Mouse (Mus musculus): Measurements from ENCODE around the gene Olfr56. TPM values are rescaled to one million over a fixed set of nuclear protein-coding genes. Genes with fewer than 3 reads are reported as not detected.
"Not testable (repeated sequence)": the region's sequence is repeated elsewhere in the genome, so short reads cannot be mapped to it uniquely, and the experiment has no call there.

The Olfr56 gene
- polyA plus RNA-seq, 1 experiment, result not detected

DNA sequence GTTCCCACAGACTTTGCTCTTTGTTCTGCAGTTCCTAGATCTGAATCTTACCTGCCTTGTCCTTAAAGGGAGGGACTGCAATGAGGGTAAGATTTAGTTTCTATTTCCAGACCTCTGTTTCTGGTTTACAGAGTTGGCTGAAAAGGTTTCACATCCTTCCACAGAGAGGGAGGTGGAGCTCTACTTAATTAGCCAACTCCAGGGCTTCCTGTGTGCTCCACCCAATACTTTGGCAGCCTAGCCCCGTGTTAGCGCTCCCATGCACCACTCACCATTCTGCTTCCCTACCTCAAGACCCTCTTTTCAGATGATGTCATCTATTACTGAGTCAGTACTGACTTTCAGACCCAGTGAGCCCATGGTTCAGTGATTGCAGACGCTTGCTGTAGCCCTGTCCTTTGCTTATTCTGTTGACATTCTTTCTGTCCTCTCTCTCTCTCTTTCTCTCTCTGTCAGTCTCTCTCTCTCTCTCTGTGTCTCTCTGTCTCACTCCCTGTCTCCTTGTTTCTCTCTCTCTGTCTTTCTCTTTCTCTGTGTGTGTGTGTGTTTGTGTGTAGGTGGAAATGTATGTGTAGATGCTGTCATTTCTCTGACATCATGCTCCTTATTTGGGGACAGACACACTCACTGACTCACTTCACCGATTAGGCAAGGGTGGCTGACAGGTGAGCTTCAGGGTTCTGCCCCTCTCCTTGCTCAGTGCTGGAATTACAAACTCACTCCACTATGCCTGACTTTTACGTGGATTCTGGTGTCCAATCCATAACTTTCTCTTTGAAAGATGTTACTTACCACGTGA lies 72.6 kb downstream of the Olfr56 start, which contains the start of gene 9930111J21Rik2:
TSS of gene 9930111J21Rik2 (minus strand) at position 150 of the 799 bp plus-strand sequence.
- H3K9me3 ChIP-seq (replicated peaks; ENCODE audit: control insufficient read depth, insufficient read depth, low read length, poor library complexity, severe bottlenecking); H3K9ac ChIP-seq (ENCODE audit: low read depth, poor library complexity, severe bottlenecking); H3K27me3 ChIP-seq (ENCODE audit: control insufficient read depth, insufficient read depth, low read length, poor library complexity, severe bottlenecking); H3K4me1 ChIP-seq (ENCODE audit: control insufficient read depth, insufficient read depth, low read length); H3K36me3 ChIP-seq (ENCODE audit: control insufficient read depth, insufficient read depth, low read length, poor library complexity, severe bottlenecking); H3K27ac ChIP-seq (ENCODE audit: insufficient read depth, low read length); H3K4me3 ChIP-seq (ENCODE audit: low read depth, low read length): not testable (repeated sequence)

DNA sequence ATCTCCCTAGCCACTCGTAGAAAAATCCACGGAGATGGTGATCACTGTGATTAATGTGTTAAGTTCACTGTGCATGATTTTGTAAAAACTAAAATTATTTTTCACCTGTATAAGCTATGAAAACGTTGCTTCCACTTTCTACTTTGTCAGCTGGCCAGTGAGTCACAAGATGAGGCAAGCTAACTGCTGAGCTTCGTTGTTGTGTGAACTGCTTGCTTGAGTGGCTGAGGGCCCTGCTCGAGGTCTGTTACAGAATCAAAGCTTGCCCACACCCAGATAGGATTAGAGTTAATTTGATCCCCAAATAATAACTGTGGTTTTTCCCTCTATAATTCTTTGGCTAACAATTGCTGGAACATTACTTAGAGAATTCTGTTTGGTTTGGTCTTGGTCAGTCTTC lies 73.2 kb downstream of the Olfr56 start:
- H3K4me3 ChIP-seq (ENCODE audit: low read depth, low read length); H3K36me3 ChIP-seq (ENCODE audit: control insufficient read depth, insufficient read depth, low read length, poor library complexity, severe bottlenecking); H3K4me1 ChIP-seq (ENCODE audit: control insufficient read depth, insufficient read depth, low read length); H3K27ac ChIP-seq (ENCODE audit: insufficient read depth, low read length); H3K9ac ChIP-seq (ENCODE audit: low read depth, poor library complexity, severe bottlenecking); H3K9me3 ChIP-seq (replicated peaks; ENCODE audit: control insufficient read depth, insufficient read depth, low read length, poor library complexity, severe bottlenecking); H3K27me3 ChIP-seq (ENCODE audit: control insufficient read depth, insufficient read depth, low read length, poor library complexity, severe bottlenecking): not testable (repeated sequence)

DNA sequence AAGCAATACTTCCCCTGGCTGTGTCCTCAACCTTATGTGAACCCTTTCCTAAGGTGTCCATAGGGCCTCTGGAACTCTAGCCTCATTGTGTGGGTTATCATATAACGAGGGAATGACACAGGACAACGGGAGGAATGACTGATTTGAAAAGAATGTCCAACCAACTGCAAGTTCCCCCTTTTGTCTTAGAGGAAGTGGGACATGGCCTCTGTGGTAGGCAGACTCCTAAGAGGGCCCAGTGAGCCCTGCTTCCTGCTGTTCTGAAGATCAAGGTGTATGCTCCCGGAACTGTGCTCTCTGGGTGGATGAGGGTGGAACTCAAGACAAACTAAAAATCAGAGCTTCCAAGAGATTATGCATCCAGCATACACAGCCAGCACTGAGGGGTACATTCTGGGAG lies 81.4 kb downstream of the Olfr56 start:
- not testable (repeated sequence) for H3K27me3 ChIP-seq (ENCODE audit: control insufficient read depth, insufficient read depth, low read length, poor library complexity, severe bottlenecking)

DNA sequence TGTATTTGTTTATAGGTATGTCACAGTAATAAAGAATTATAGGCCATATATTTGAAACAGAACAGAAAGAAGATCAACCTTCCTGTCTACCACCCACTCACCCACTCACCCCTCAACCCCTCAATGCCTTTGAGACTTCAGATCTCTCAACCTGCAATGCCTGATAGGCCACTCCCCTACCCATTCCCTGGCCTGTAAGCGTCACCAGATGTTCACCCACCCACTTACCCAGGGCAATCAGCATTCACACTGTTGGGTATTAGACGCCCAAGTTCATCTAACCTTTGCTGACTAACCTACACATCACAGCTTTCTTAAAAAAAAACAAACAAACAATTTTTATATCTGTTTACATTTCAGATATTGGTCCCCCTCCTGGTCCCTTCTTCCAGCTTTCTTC lies 83.2 kb downstream of the Olfr56 start:
- not testable (repeated sequence) for H3K27me3 ChIP-seq (ENCODE audit: control insufficient read depth, insufficient read depth, low read length, poor library complexity, severe bottlenecking); H3K36me3 ChIP-seq (ENCODE audit: control insufficient read depth, insufficient read depth, low read length, poor library complexity, severe bottlenecking); H3K4me3 ChIP-seq (ENCODE audit: low read depth, low read length); H3K9me3 ChIP-seq (replicated peaks; ENCODE audit: control insufficient read depth, insufficient read depth, low read length, poor library complexity, severe bottlenecking); H3K27ac ChIP-seq (ENCODE audit: insufficient read depth, low read length); H3K9ac ChIP-seq (ENCODE audit: low read depth, poor library complexity, severe bottlenecking); H3K4me1 ChIP-seq (ENCODE audit: control insufficient read depth, insufficient read depth, low read length)

More for the DNA sequence above, 81.4 kb downstream of the Olfr56 start:
- H3K4me3 ChIP-seq (ENCODE audit: low read depth, low read length); H3K9ac ChIP-seq (ENCODE audit: low read depth, poor library complexity, severe bottlenecking); H3K9me3 ChIP-seq (replicated peaks; ENCODE audit: control insufficient read depth, insufficient read depth, low read length, poor library complexity, severe bottlenecking); H3K36me3 ChIP-seq (ENCODE audit: control insufficient read depth, insufficient read depth, low read length, poor library complexity, severe bottlenecking); H3K4me1 ChIP-seq (ENCODE audit: control insufficient read depth, insufficient read depth, low read length); H3K27ac ChIP-seq (ENCODE audit: insufficient read depth, low read length): not testable (repeated sequence)

DNA sequence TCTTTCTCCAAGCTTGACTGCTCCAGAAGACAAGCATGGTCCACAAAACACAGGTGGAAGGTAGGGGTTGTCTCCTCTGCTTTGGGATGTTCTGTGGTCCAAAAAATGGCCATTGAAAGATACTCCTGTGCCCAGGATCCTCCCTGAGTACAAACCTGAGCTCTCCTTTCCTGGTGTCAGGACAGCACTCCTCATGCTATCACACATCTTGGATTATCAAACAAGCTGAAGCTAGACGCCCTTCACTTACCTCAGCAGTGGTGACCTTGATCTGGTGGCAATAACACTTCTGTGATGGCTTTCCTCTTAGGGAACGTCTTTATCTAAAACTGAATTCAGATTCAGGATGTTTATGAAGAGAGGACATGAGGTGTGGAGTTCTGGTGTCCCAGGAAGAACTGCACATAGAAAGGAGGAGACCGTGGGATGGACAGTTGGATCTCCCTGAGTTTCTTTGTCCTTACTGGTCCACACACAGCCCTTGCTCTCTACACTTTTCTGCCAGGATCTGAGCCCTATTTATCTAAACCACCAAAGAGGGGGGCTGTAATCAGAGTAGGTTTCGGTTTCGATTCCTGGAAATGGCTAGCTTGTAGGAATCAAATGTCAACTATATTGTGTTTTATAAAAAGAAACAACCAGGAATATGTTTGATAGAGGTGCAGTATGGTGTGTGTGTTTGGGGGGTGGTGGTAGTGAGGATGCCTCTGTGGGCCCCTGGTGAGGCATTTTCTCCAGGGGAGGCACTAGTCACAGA lies 85.2 kb downstream of the Olfr56 start, which contains the start of gene Tgtp2:
TSS of gene Tgtp2 (minus strand) at position 494 of the 757 bp plus-strand sequence.
- not testable (repeated sequence) for H3K4me3 ChIP-seq (ENCODE audit: low read depth, low read length); H3K27ac ChIP-seq (ENCODE audit: insufficient read depth, low read length); H3K9me3 ChIP-seq (replicated peaks; ENCODE audit: control insufficient read depth, insufficient read depth, low read length, poor library complexity, severe bottlenecking); H3K9ac ChIP-seq (ENCODE audit: low read depth, poor library complexity, severe bottlenecking); H3K27me3 ChIP-seq (ENCODE audit: control insufficient read depth, insufficient read depth, low read length, poor library complexity, severe bottlenecking); H3K36me3 ChIP-seq (ENCODE audit: control insufficient read depth, insufficient read depth, low read length, poor library complexity, severe bottlenecking); H3K4me1 ChIP-seq (ENCODE audit: control insufficient read depth, insufficient read depth, low read length)

DNA sequence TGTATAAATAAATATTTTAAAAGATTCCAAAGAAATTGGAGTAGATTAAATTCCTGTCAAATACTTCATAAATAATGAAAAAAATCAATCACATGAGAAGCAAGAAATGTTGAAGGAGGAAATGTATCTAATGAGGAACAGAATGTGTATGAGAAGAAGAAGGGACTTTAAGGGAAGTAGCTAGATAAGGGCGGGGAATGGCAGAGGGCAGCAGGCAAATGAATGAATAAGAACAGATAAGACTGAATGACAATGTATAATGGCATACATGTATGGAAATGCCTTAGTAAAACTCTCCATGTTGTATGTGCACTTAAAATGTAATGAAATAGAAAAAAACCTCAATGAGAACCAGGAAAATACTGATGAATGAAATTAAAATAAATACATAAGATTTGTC lies 89.7 kb downstream of the Olfr56 start:
- Histone ChIP-seq H3K36me3 (ENCODE audit: control insufficient read depth, insufficient read depth, low read length, poor library complexity, severe bottlenecking) (no peaks in the 10 kb centered on the region), H3K4me1 (ENCODE audit: control insufficient read depth, insufficient read depth, low read length) (no peaks in the 10 kb centered on the region), H3K27ac (ENCODE audit: insufficient read depth, low read length) (no peak overlapping the region), H3K9me3 (replicated peaks; ENCODE audit: control insufficient read depth, insufficient read depth, low read length, poor library complexity, severe bottlenecking) (no peaks in the 10 kb centered on the region), H3K4me3 (ENCODE audit: low read depth, low read length) (no peak overlapping the region), H3K27me3 (ENCODE audit: control insufficient read depth, insufficient read depth, low read length, poor library complexity, severe bottlenecking) (no peaks in the 10 kb centered on the region), H3K9ac (ENCODE audit: low read depth, poor library complexity, severe bottlenecking) (no peak overlapping the region)
- TF ChIP-seq EP300 (IDR thresholded peaks at IDR 0.05; ENCODE audit: insufficient read depth, low read depth, low read length), result no peak
- no peak for TF ChIP-seq POLR2A (IDR thresholded peaks at IDR 0.05; ENCODE audit: insufficient read depth, low read length)
- TF ChIP-seq CTCF (IDR thresholded peaks at IDR 0.05; ENCODE audit: low read depth, low read length), result no peak

DNA sequence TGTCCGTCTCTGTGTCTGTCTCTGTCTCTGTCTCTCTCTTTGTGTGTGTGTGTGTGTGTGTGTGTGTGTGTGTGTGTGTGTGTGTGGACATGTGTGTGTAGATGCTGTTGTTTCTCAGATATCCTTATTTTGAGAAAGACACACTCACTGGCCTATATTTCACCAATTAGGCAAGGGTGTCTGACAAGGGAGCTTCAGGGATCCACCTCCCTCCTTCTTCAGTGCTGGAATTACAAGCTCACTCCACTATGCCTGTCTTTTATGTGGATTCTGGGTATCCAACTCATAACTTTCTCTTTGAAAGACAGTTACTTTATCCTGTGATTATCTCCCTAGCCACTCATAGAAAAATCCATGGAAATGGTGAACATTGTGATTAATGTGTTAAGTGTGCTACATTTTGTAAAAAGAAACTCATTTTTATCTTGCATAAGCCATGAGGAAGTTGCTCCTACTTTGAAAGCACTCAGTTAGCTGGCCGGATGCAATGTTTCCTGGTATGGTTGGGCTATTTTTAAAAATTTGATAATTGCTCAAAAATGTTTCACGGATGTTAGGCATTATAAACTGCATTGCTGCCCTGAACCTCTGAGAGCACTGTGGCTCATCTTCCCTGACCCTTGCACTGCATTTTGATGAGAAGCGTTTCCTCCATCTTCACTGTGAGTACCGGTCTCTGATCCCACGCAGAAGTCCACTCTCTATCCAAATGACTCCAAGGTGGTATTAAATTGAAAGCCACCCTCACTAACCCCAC lies 97.5 kb downstream of the Olfr56 start, which contains the start of gene Ifi47:
TSS of gene Ifi47 (plus strand) at position 587 of the 757 bp plus-strand sequence.
- not testable (repeated sequence) for H3K27ac ChIP-seq (ENCODE audit: insufficient read depth, low read length); H3K36me3 ChIP-seq (ENCODE audit: control insufficient read depth, insufficient read depth, low read length, poor library complexity, severe bottlenecking); H3K27me3 ChIP-seq (ENCODE audit: control insufficient read depth, insufficient read depth, low read length, poor library complexity, severe bottlenecking)

More for the DNA sequence above, 97.5 kb downstream of the Olfr56 start, which contains the start of gene Ifi47:
- not testable (repeated sequence) for H3K4me1 ChIP-seq (ENCODE audit: control insufficient read depth, insufficient read depth, low read length); H3K9me3 ChIP-seq (replicated peaks; ENCODE audit: control insufficient read depth, insufficient read depth, low read length, poor library complexity, severe bottlenecking); H3K4me3 ChIP-seq (ENCODE audit: low read depth, low read length); H3K9ac ChIP-seq (ENCODE audit: low read depth, poor library complexity, severe bottlenecking)
